Comparison of ENCODE assay signal across 19 mouse cellular contexts in genomic region chr2:127138449-127138848, GRCm38 (mm10). TPM values are rescaled to one million over a fixed set of nuclear protein-coding genes. Genes with fewer than 3 reads are reported as not detected.
DNase-seq lines count a peak whose midpoint lies in the region; ATAC-seq and TF ChIP-seq lines count a peak whose summit lies in the region.
"Had no signal": no experiment of that assay in that cellular context is flagged by ENCODE, and none has a peak within 500 bp of the region (broad histone marks: within the 10 kb centered on the region; RNA-seq: fewer than 3 reads in every experiment).

No protein-coding gene starts in this region.

- H3K27me3 ChIP-seq in kidney, adult 2 months (replicated peaks; ENCODE audit: control insufficient read depth, insufficient read depth, low read length): no peaks in the 10 kb centered on the region
- H3K27me3 ChIP-seq in lung, embryonic 15.5 days: no peaks in the 10 kb centered on the region
- H3K27me3 ChIP-seq: heart, embryonic 15.5 days; liver, embryonic 13.5 days; neural tube, embryonic 13.5 days; Patski had no signal

- H3K9ac ChIP-seq in lung, embryonic 15.5 days: no peak overlapping the region
- H3K9ac ChIP-seq: heart, embryonic 15.5 days; neural tube, embryonic 13.5 days had no signal

- H3K4me3 ChIP-seq in kidney, adult 2 months (ENCODE audit: insufficient read depth, low read depth, low read length): no peak overlapping the region
- H3K4me3 ChIP-seq in lung, embryonic 15.5 days: no peak overlapping the region
- H3K4me3 ChIP-seq: heart, embryonic 15.5 days; hindbrain, embryonic 10.5 days; liver, embryonic 13.5 days; neural tube, embryonic 13.5 days had no signal

- no peak overlapping the region for H3K27ac ChIP-seq in kidney, adult 2 months (ENCODE audit: insufficient read depth, low read depth, low read length)
- peak overlapping the region; percentile 73 for H3K27ac ChIP-seq in lung, embryonic 15.5 days
- H3K27ac ChIP-seq: heart, embryonic 15.5 days; hindbrain, embryonic 10.5 days had no signal

- DNase-seq in kidney, adult 2 months: peak; percentile 63
- no peak for DNase-seq in kidney, adult 11 months
- no peak for DNase-seq in lung, postnatal 4 days
- peak; percentile 70 for DNase-seq in fat pad, adult 2 months (ENCODE audit: extremely low read depth, low read depth, low spot score)
- no peak for DNase-seq in adrenal gland, postnatal 10 days
- no peak for DNase-seq in spleen, adult 12 weeks (ENCODE audit: low spot score)
- DNase-seq: adrenal gland, postnatal 25 days; cerebellum, adult 2 months; layer of hippocampus, postnatal 36 days; liver, embryonic 13.5 days; thymus, postnatal 36 days had no signal

- no peaks in the 10 kb centered on the region for H3K36me3 ChIP-seq in kidney, adult 2 months (ENCODE audit: control insufficient read depth, insufficient read depth, low read length)
- peaks cover 24% of the 10 kb centered on the region for H3K36me3 ChIP-seq in lung, embryonic 15.5 days

- H3K9me3 ChIP-seq in lung, embryonic 15.5 days: no peaks in the 10 kb centered on the region
- H3K9me3 ChIP-seq: heart, embryonic 15.5 days; hindbrain, embryonic 10.5 days; liver, embryonic 13.5 days; neural tube, embryonic 13.5 days had no signal

- WGBS in kidney, adult 2 months: 54% methylated on average over 4 of the region's 4 CpGs
- WGBS in lung, embryonic 15.5 days: 80% methylated on average over 4 of the region's 4 CpGs

- peaks cover 14% of the 10 kb centered on the region for H3K4me1 ChIP-seq in kidney, adult 2 months (ENCODE audit: control insufficient read depth, insufficient read depth, low read length)
- peaks cover 38% of the 10 kb centered on the region for H3K4me1 ChIP-seq in lung, embryonic 15.5 days

- H3K4me2 ChIP-seq in lung, embryonic 15.5 days: no peak overlapping the region
- H3K4me2 ChIP-seq: heart, embryonic 15.5 days; liver, embryonic 13.5 days; midbrain, embryonic 11.5 days; neural tube, embryonic 13.5 days had no signal

- TF ChIP-seq CTCF in kidney, adult 2 months (conservative IDR thresholded peaks at IDR 0.05; ENCODE audit: insufficient read depth, insufficient read length, low read depth, low read length): no peak

- no peak for ATAC-seq in lung, embryonic 15.5 days (ENCODE audit: borderline replicate concordance, extremely low read depth, low FRiP score, low TSS enrichment)
- ATAC-seq: activated CD4-positive, CD25-positive, alpha-beta regulatory T cell, adult 4 months; forebrain, embryonic 16.5 days; Patski had no signal

- TF ChIP-seq POLR2A in kidney, adult 2 months (IDR thresholded peaks at IDR 0.05; ENCODE audit: low read depth, low read length): no peak

RNA-seq across cellular contexts. Expression of gene Ncaph, which starts 4.7 kb away (rescaled TPM):
- 0.34 and 0.61 TPM in 2 replicates for polyA plus RNA-seq in kidney, adult 2 months (2012; rRNA removed)
- 109 and 113 TPM in 2 replicates for polyA plus RNA-seq in lung, embryonic 15.5 days (2015; fragmentation: Nextera tagmentation; extraction: Ambion mirVana)
- total RNA-seq in adrenal gland, postnatal 10 days (2021): 10 to 100 TPM; 15.8 to 18.3 TPM

RNA-seq across cellular contexts. Expression of gene Itpripl1, which starts 4.8 kb away (rescaled TPM):
- 17.3 and 17.7 TPM in 2 replicates for polyA plus RNA-seq in kidney, adult 2 months (2012; rRNA removed)
- polyA plus RNA-seq in lung, embryonic 15.5 days (2015; fragmentation: Nextera tagmentation; extraction: Ambion mirVana): 28.5 and 29.5 TPM in 2 replicates
- 10 to 100 TPM; 13.2 to 13.8 TPM for total RNA-seq in adrenal gland, postnatal 10 days (2021)

Comparison
In these comparisons a context has a peak if more than half of its experiments do, and no peak if none do; other contexts are left out.
1. DNase-seq: peak in kidney, adult 2 months (single experiment) and fat pad, adult 2 months (single experiment); none in kidney, adult 11 months (single experiment), lung, postnatal 4 days (0 of 2), adrenal gland, postnatal 10 days (single experiment) and spleen, adult 12 weeks (single experiment).
2. RNA of gene Ncaph, which starts 4.7 kb away (polyA plus RNA-seq): 109 to 113 TPM in lung, embryonic 15.5 days; 0.34 to 0.61 TPM in kidney, adult 2 months; every median in the first group is over 10 times any median in the second.